Mouse (Mus musculus) limb, embryonic 11.5 days (tissue): ENCODE results near the gene Olfr455. TPM values are rescaled to one million over a fixed set of nuclear protein-coding genes. Genes with fewer than 3 reads are reported as not detected.

Experiments
- ATAC-seq: fragments of 200-750 bp; cut with Nextera tagmentation; 2 replicates; pipeline ENCODE4 v1.8.0; 2017; ENCODE audit warnings: low read depth; ENCODE audit not compliant: insufficient number of reproducible peaks, low FRiP score, low TSS enrichment
- DNase-seq: peaks from one replicate; pipeline ENCODE4 v3.0.0-alpha.2; 2015; ENCODE audit warnings: low spot score
- H3K27ac ChIP-seq: fragments of 300-500 bp; sonication (generic); replicated peaks from 2 replicates; pipeline ENCODE4 v1.5.1; 2014; ENCODE audit warnings: low read depth, mild to moderate bottlenecking, low read length
- H3K27me3 ChIP-seq: fragments of 300-500 bp; sonication (generic); 2 replicates; pipeline ENCODE4 v1.6.1; 2014; ENCODE audit warnings: mild to moderate bottlenecking, low read length, mixed read lengths; ENCODE audit not compliant: control insufficient read depth, insufficient read depth
- H3K36me3 ChIP-seq: fragments of 300-500 bp; sonication (generic); 2 replicates; pipeline ENCODE4 v1.6.1; 2014; ENCODE audit warnings: mild to moderate bottlenecking, low read length, moderate library complexity, mixed read lengths; ENCODE audit not compliant: control insufficient read depth, insufficient read depth
- H3K4me1 ChIP-seq: fragments of 300-500 bp; sonication (generic); 2 replicates; pipeline ENCODE4 v1.6.1; 2014; ENCODE audit warnings: low read length, mixed read lengths; ENCODE audit not compliant: control insufficient read depth, insufficient read depth
- H3K4me2 ChIP-seq: fragments of 300-500 bp; sonication (generic); 2 replicates; pipeline ENCODE4 v1.6.1; 2014; ENCODE audit warnings: low read depth, mild to moderate bottlenecking, moderate library complexity; ENCODE audit not compliant: severe bottlenecking
- H3K4me3 ChIP-seq: fragments of 300-500 bp; sonication (generic); 2 replicates; pipeline ENCODE4 v1.5.1; 2014; ENCODE audit warnings: low read depth, low read length
- H3K9ac ChIP-seq: fragments of 300-500 bp; sonication (generic); 2 replicates; pipeline ENCODE4 v1.6.1; 2014; ENCODE audit warnings: mild to moderate bottlenecking, low read length
- H3K9me3 ChIP-seq: fragments of 300-500 bp; sonication (generic); 2 replicates; pipeline ENCODE4 v1.6.1; 2016; ENCODE audit warnings: low read length; ENCODE audit not compliant: control insufficient read depth
- WGBS: fragments of 180-500 bp; shearing (Covaris S2); extraction: QIAGEN DNeasy Blood & Tissue Kit; methylation state at CpG from one replicate; pipeline ENCODE4 v1.1.7; 2014; 5-methylcytosine and 5-hydroxymethylcytosine counted together
- polyA plus RNA-seq: library from polyadenylated mRNA; unstranded; fragments of >200 nt; fragmentation: Nextera tagmentation; extraction: Ambion mirVana; gene quantifications from 2 replicates; pipeline ENCODE4 v1.2.1, GENCODE M21; 2014

The Olfr455 gene
- polyA plus RNA-seq, 1 experiment from 2014 or later: not detected

DNA sequence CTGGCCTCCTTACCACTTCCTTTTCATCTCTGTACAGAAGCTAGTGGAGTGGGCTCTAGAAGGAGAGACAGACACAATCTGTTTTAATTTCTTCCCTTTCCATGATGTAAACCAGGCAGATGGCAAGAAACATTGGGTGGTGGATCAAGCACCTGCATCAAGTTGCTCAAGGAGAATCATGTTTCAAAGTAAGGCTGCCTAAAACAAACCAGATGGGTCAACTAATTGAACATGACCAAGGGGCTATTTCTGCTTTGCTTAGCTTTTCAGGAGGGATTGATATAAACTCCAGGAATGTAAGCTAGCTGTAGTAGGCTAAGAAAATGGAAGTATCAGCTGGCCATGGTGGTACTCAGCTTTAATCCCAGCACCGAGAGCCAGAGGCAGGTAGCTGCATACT, 6.7 kb downstream of the Olfr455 start:
- DNase-seq: no peak
- peak; percentile 35; the same call in 1 of the 2 replicates for ATAC-seq
- no peak overlapping the region for H3K9ac ChIP-seq
- no peak overlapping the region for H3K4me2 ChIP-seq
- no peaks in the 10 kb centered on the region for H3K27me3 ChIP-seq
- H3K4me1 ChIP-seq: peaks cover 7% of the 10 kb centered on the region; the same call in 1 of the 2 replicates
- no peaks in the 10 kb centered on the region for H3K36me3 ChIP-seq
- H3K9me3 ChIP-seq: no peaks in the 10 kb centered on the region
- H3K27ac ChIP-seq: no peak overlapping the region
- H3K4me3 ChIP-seq: no peak overlapping the region
- WGBS: 25% methylated on average over 1 of the region's 1 CpGs

DNA sequence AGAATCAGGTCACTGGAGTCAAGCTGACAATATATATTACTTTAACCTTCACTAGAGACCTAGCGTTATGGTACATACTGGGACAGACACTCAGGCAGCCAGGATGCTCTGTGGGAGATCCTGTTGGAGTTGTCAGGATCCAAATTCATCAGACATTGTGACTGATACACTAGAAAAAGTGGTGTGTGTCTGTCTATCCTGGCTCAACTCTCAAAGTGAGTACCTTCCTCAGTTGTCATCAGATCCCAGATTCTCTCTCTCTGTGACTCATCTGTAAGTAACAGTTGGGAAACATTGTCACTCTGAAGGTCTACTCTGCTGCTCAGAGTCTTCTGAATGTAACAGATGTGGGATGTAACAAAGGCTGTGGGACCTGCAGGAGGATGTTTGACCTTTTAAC, 7.7 kb downstream of the Olfr455 start:
- H3K4me2 ChIP-seq: no peak overlapping the region
- no peaks in the 10 kb centered on the region for H3K9me3 ChIP-seq
- no peaks in the 10 kb centered on the region for H3K27me3 ChIP-seq
- H3K4me3 ChIP-seq: no peak overlapping the region
- WGBS: 81% methylated on average over 1 of the region's 1 CpGs
- no peak overlapping the region for H3K27ac ChIP-seq
- no peak for ATAC-seq
- DNase-seq: no peak
- H3K9ac ChIP-seq: no peak overlapping the region
- H3K4me1 ChIP-seq: peaks cover 7% of the 10 kb centered on the region; the same call in 1 of the 2 replicates
- H3K36me3 ChIP-seq: no peaks in the 10 kb centered on the region

DNA sequence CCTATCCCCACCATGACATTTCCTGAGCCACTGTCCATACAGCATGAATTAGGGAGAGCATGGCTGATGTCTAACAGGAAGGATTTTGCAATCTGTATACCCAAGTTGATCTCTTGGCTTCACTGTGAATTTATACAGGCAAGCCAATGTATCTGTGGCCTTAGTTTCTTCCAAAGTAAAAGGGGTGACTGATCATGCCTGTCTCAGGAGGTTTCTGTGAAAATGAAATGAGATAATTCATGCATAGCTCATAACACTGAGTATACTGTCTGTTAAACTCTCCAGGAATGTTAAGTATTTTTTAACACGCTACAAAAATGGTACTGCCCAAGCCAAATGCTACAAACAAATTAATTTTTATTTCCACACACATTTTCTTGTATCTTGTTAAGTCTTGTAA, 33.9 kb downstream of the Olfr455 start:
- Histone ChIP-seq H3K27me3 (no peaks in the 10 kb centered on the region), H3K4me1 (no peaks in the 10 kb centered on the region), H3K9me3 (no peaks in the 10 kb centered on the region), H3K36me3 (no peaks in the 10 kb centered on the region), H3K4me2 (no peak overlapping the region), H3K27ac (no peak overlapping the region), H3K4me3 (no peak overlapping the region), H3K9ac (no peak overlapping the region)
- ATAC-seq (no peak), DNase-seq (no peak)
- 75% methylated on average over 1 of the region's 1 CpGs for WGBS

DNA sequence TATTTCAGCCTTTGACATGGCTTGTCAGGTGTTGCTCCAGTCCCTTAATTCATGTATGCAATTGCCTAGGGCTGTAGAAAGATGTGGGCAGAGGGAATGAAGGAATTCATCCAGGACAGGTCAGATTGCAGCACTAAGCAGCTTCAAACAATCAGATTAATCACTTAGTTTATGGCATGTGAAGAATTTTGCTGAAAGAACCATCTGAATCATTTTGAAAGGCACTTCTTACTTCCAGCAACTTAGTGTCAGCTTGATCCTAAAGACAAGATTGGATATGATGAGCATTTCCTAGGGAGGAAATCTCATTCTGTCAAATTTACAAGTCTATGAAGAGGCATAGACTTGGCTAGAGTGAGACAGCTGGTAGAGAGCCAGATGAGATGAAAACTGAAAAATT, 38.1 kb downstream of the Olfr455 start:
- H3K27me3 ChIP-seq: no peaks in the 10 kb centered on the region
- no peak for ATAC-seq
- no peak for DNase-seq
- H3K9ac ChIP-seq: no peak overlapping the region
- H3K27ac ChIP-seq: no peak overlapping the region
- no peak overlapping the region for H3K4me3 ChIP-seq
- H3K4me1 ChIP-seq: no peaks in the 10 kb centered on the region
- no peaks in the 10 kb centered on the region for H3K9me3 ChIP-seq
- no peak overlapping the region for H3K4me2 ChIP-seq
- no peaks in the 10 kb centered on the region for H3K36me3 ChIP-seq

DNA sequence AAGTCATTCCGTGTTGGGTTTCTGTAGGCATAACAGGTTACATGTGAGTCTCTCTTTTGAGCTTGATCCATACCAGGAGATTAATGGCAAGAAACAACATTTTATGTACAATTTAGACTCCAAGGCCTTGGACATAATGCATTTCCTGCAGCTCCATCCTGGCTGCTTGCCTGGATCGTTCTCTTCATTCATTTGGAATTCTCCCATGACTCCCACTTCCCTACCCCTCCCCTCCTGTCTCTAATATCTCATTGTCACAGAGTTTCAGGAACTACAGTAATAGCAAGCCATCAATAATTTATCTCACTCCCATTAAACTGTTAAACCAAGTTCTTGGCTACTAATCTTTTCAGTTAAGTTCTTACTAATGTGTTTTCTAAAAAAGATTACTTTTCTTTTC, 43.9 kb downstream of the Olfr455 start:
- no peak overlapping the region for H3K9ac ChIP-seq
- H3K4me1 ChIP-seq: no peaks in the 10 kb centered on the region
- H3K27me3 ChIP-seq: no peaks in the 10 kb centered on the region
- ATAC-seq: no peak
- 93% methylated on average over 2 of the region's 2 CpGs for WGBS
- no peaks in the 10 kb centered on the region for H3K9me3 ChIP-seq
- H3K4me3 ChIP-seq: no peak overlapping the region
- no peak overlapping the region for H3K27ac ChIP-seq
- no peak overlapping the region for H3K4me2 ChIP-seq
- H3K36me3 ChIP-seq: no peaks in the 10 kb centered on the region
- DNase-seq: no peak

DNA sequence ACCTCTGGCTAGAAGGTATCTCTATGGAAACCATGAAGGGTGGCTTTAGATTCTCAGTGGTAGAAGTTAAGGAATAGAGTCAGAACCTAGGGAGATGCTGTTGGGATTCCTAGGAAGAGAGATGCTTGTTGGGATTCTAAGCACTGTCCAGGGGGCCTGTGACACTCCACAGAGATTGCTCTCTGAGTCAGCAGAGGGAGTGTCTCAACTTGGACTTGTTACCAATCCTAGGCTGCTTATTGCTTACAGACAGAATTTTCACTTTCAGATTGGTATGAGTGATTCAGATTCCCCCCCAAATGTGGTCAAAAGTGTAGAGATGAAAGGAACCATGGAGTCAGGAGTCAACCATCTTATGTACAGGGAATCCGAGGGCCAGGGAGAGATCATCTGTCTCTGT, 57.7 kb downstream of the Olfr455 start:
- no peak for ATAC-seq
- 78% methylated on average over 1 of the region's 1 CpGs for WGBS

DNA sequence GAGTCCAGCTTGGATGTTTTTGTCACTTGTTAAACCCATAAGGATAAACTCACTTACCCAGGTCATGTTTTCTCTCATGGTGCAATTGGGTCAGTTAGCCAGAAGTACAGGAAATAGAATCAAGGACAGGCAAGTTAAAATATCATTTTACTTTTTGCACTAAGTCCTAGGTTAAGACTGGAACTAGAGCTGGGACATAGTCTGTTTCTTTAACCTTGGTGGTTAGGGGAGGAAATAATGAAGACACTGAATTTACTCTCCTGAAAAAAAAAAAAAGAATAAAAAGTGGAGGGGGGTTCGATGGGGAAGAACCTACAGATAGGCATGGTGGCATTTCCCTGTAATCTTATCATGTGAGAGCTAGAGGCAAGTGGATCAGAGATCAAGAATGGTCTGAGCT, 60.3 kb downstream of the Olfr455 start, which contains the start of gene Olfr456:
Olfr456 (minus strand) TSS at position 101 of the 400 bp plus-strand sequence.
- H3K9ac ChIP-seq: no peak within 1 kb of the TSS
- H3K4me3 ChIP-seq: no peak within 1 kb of the TSS
- 85% methylated on average over 1 of the region's 1 CpGs for WGBS
- H3K36me3 ChIP-seq: no peaks in the 10 kb centered on the region
- DNase-seq (no peak), ATAC-seq (no peak)
- no peak within 1 kb of the TSS for H3K27ac ChIP-seq
- H3K9me3 ChIP-seq: no peaks in the 10 kb centered on the region
- H3K4me1 ChIP-seq: no peaks in the 10 kb centered on the region
- no peak within 1 kb of the TSS for H3K4me2 ChIP-seq
- H3K27me3 ChIP-seq: no peaks in the 10 kb centered on the region

More for the DNA sequence above, 57.7 kb downstream of the Olfr455 start:
- Histone ChIP-seq H3K27me3 (no peaks in the 10 kb centered on the region), H3K4me1 (no peaks in the 10 kb centered on the region), H3K9me3 (no peaks in the 10 kb centered on the region), H3K4me2 (no peak overlapping the region), H3K9ac (no peak overlapping the region), H3K36me3 (no peaks in the 10 kb centered on the region), H3K4me3 (no peak overlapping the region), H3K27ac (no peak overlapping the region)
- DNase-seq: no peak

Other genes starting within 250 kb of the Olfr455 start
- gene Fam131b, start 222.9 kb downstream of the Olfr455 start, polyA plus RNA-seq: 0.85 and 0.89 TPM in 2 replicates
- 97.7 and 101 TPM in 2 replicates for gene Zyx, start 198.0 kb downstream of the Olfr455 start, polyA plus RNA-seq
- gene Epha1, start 174.3 kb downstream of the Olfr455 start, polyA plus RNA-seq: 2.5 and 4.6 TPM in 2 replicates
- gene Tas2r143, start 147.3 kb downstream of the Olfr455 start, polyA plus RNA-seq: not detected in 2 replicates
- not detected in 2 replicates for gene Tas2r135, start 142.2 kb downstream of the Olfr455 start, polyA plus RNA-seq
- not detected in 2 replicates for gene Tas2r126, start 113.1 kb downstream of the Olfr455 start, polyA plus RNA-seq
- gene Olfr458, start 82.4 kb downstream of the Olfr455 start, polyA plus RNA-seq: not detected in 2 replicates
- not detected in 2 replicates for gene Olfr457, start 71.3 kb downstream of the Olfr455 start, polyA plus RNA-seq
- not detected in 2 replicates for gene Olfr456, start 60.4 kb downstream of the Olfr455 start, polyA plus RNA-seq
- not detected in 2 replicates for gene Tcaf3, start 50.1 kb upstream of the Olfr455 start, polyA plus RNA-seq
- 1.8 and 3.0 TPM in 2 replicates for gene Tcaf2, start 97.7 kb upstream of the Olfr455 start, polyA plus RNA-seq
- gene Tcaf1, start 162.5 kb upstream of the Olfr455 start, polyA plus RNA-seq: 87.0 and 89.6 TPM in 2 replicates
- gene Olfr453, start 191.8 kb upstream of the Olfr455 start, polyA plus RNA-seq: not detected in 2 replicates
- not detected in 2 replicates for gene Olfr38, start 208.8 kb upstream of the Olfr455 start, polyA plus RNA-seq
- not detected in 2 replicates for gene Olfr452, start 237.5 kb upstream of the Olfr455 start, polyA plus RNA-seq